Mouse (Mus musculus): ENCODE data around the gene Erh. TPM values are rescaled to one million over a fixed set of nuclear protein-coding genes. Genes with fewer than 3 reads are reported as not detected.

The Erh gene
- polyA plus RNA-seq, 1 experiment from 2014 or later = 512 TPM

Other genes starting within 250 kb of the Erh start
- 11.2 and 13.5 TPM in 2 replicates for gene Dcaf5, start 207.7 kb downstream of the Erh start, polyA plus RNA-seq (2016; fragmentation: Nextera tagmentation; extraction: Ambion mirVana)
- gene Exd2, start 181.2 kb downstream of the Erh start, polyA plus RNA-seq (2016; fragmentation: Nextera tagmentation; extraction: Ambion mirVana) = 30.8 and 32.4 TPM in 2 replicates
- gene Galnt16, start 126.1 kb downstream of the Erh start, polyA plus RNA-seq (2016; fragmentation: Nextera tagmentation; extraction: Ambion mirVana) = 14.1 and 16.4 TPM in 2 replicates
- gene Slc39a9, start 458 bp downstream of the Erh start, polyA plus RNA-seq (2016; fragmentation: Nextera tagmentation; extraction: Ambion mirVana) = 24.6 and 25.7 TPM in 2 replicates
- 0.40 and 0.59 TPM in 2 replicates for gene Plekhd1, start 48.2 kb upstream of the Erh start, polyA plus RNA-seq (2016; fragmentation: Nextera tagmentation; extraction: Ambion mirVana)
- 0.52 and 0.59 TPM in 2 replicates for gene Ccdc177, start 116.3 kb upstream of the Erh start, polyA plus RNA-seq (2016; fragmentation: Nextera tagmentation; extraction: Ambion mirVana)
- 13.6 and 13.8 TPM in 2 replicates for gene Susd6, start 146.2 kb upstream of the Erh start, polyA plus RNA-seq (2016; fragmentation: Nextera tagmentation; extraction: Ambion mirVana)

Measured in embryonic facial prominence, embryonic 10.5 days (tissue).